Mouse (Mus musculus) intestine, embryonic 16.5 days (tissue): ENCODE data around the gene Hexdc. TPM values are rescaled to one million over a fixed set of nuclear protein-coding genes. Genes with fewer than 3 reads are reported as not detected.

Experiments
- polyA plus RNA-seq: library from polyadenylated mRNA; unstranded; fragments of >200 nt; fragmentation: Nextera tagmentation; extraction: Ambion mirVana; gene quantifications from 2 replicates; pipeline ENCODE4 v1.2.1, GENCODE M21; 2015

Hexdc gene
- polyA plus RNA-seq, 1 experiment from 2014 or later = 9.7 TPM

Other genes starting within 250 kb of the Hexdc start
- gene Csnk1d, start 213.1 kb upstream of the Hexdc start, polyA plus RNA-seq = 93.9 and 97.7 TPM in 2 replicates
- gene Cd7, start 165.0 kb upstream of the Hexdc start, polyA plus RNA-seq = 6.7 and 7.9 TPM in 2 replicates
- gene Sectm1b, start 140.9 kb upstream of the Hexdc start, polyA plus RNA-seq = 0.93 and 2.6 TPM in 2 replicates
- gene Sectm1a, start 123.2 kb upstream of the Hexdc start, polyA plus RNA-seq = 7.0 and 10.4 TPM in 2 replicates
- not detected in 2 replicates for gene Tex19.2, start 85.8 kb upstream of the Hexdc start, polyA plus RNA-seq
- gene Tex19.1, start 58.3 kb upstream of the Hexdc start, polyA plus RNA-seq = not detected in 2 replicates
- not detected in 2 replicates for gene Uts2r, start 44.2 kb upstream of the Hexdc start, polyA plus RNA-seq
- gene Ogfod3, start 278 bp downstream of the Hexdc start, polyA plus RNA-seq = 31.2 and 32.0 TPM in 2 replicates
- 33.8 and 36.5 TPM in 2 replicates for gene Cybc1, start 24.9 kb downstream of the Hexdc start, polyA plus RNA-seq
- 52.2 and 52.6 TPM in 2 replicates for gene Narf, start 32.8 kb downstream of the Hexdc start, polyA plus RNA-seq
- gene Foxk2, start 55.6 kb downstream of the Hexdc start, polyA plus RNA-seq = 4.4 and 4.6 TPM in 2 replicates
- 76.7 and 80.6 TPM in 2 replicates for gene Wdr45b, start 150.0 kb downstream of the Hexdc start, polyA plus RNA-seq
- 5.0 and 5.1 TPM in 2 replicates for gene Rab40b, start 183.8 kb downstream of the Hexdc start, polyA plus RNA-seq
- gene Fn3krp, start 217.0 kb downstream of the Hexdc start, polyA plus RNA-seq = 3.8 and 5.3 TPM in 2 replicates
- gene Fn3k, start 230.5 kb downstream of the Hexdc start, polyA plus RNA-seq = 1.6 and 1.8 TPM in 2 replicates
- gene Tbcd, start 247.5 kb downstream of the Hexdc start, polyA plus RNA-seq = 35.3 and 36.7 TPM in 2 replicates